Mouse (Mus musculus): ENCODE data around the gene Serp2. TPM values are rescaled to one million over a fixed set of nuclear protein-coding genes. Genes with fewer than 3 reads are reported as not detected.

The Serp2 gene
- polyA plus RNA-seq, 1 experiment from 2014 or later: 9.8 TPM

DNA sequence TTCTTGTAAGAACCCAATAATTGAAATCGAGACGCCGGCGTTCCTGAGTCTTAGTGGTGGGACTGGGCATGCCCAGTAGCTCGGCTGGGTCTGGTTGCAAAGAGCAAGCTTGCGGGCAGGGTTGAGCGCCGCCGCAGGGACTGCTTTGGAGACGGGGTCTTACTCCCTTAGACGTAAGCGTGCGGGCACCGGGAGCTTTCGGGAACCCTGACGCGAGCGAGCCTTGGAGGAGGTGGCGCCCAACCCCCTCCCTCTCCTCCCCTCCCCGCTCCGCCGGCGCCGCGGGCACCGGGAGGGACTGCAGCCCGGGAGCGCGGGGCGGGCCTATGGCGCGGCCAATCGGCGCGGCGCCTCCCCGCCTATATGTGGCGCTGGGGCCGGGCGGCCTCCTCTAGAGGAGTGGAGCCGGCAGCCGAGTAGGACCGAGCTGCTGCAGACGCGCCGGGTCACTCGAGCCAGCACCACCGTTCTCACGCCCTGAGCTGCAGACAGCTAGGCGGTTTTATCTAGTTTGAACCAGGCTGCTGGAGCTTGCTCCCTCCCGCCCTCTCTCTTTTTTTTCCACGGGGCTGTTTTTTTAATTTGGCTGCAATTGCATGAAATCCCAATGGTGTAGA lies 52.5 kb downstream of the Serp2 start:
- ATAC-seq (ENCODE audit: insufficient number of reproducible peaks, low FRiP score, low TSS enrichment, low read depth): peak; percentile 93
- H3K36me3 ChIP-seq: peaks cover 19% of the 10 kb centered on the region
- H3K4me3 ChIP-seq: peak overlapping the region; percentile 68
- no peaks in the 10 kb centered on the region for H3K9me3 ChIP-seq
- peaks cover 26% of the 10 kb centered on the region for H3K4me1 ChIP-seq
- H3K27me3 ChIP-seq: no peaks in the 10 kb centered on the region
- H3K9ac ChIP-seq: peak overlapping the region; percentile 89
- H3K4me2 ChIP-seq: peak overlapping the region; percentile 74
- under 1% methylated on average over 35 of the region's 52 CpGs for WGBS
- H3K27ac ChIP-seq: peak overlapping the region; percentile 99

DNA sequence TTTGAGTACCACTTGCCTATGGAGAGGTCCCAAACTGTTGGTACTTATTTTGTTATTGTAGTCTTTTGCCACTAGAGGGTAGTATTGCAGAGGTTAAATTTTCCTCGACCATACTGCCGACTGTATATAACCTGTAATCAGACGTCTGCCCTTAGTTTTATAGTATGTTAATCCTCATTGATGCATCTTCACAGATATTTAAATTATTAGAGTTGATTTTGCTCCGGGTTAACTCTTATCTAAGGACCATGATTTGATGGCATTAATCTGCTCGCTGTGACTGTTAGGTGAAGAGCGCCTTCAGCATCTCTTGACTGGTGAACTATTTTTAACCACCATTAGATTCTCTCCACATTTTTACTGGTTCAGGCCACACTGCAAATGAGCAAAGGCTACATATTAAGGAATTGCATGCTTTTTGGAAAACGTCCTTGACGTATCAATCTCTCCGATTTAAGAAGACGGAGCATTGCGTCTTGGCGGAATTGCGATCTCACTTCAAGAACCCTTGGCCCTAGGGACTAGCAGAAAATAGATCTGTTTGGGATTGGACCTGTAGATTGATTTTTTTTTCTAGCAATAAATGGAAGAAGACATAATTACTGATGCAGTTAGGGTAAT lies 53.3 kb downstream of the Serp2 start:
- Histone ChIP-seq H3K4me3 (peak overlapping the region; percentile 68), H3K27me3 (no peaks in the 10 kb centered on the region), H3K9me3 (no peaks in the 10 kb centered on the region), H3K36me3 (peaks cover 19% of the 10 kb centered on the region), H3K4me2 (peak overlapping the region; percentile 74), H3K4me1 (peaks cover 26% of the 10 kb centered on the region), H3K9ac (no peak overlapping the region), H3K27ac (peak overlapping the region; percentile 99)
- ATAC-seq (ENCODE audit: insufficient number of reproducible peaks, low FRiP score, low TSS enrichment, low read depth): no peak
- WGBS: 7% methylated on average over 13 of the region's 13 CpGs

DNA sequence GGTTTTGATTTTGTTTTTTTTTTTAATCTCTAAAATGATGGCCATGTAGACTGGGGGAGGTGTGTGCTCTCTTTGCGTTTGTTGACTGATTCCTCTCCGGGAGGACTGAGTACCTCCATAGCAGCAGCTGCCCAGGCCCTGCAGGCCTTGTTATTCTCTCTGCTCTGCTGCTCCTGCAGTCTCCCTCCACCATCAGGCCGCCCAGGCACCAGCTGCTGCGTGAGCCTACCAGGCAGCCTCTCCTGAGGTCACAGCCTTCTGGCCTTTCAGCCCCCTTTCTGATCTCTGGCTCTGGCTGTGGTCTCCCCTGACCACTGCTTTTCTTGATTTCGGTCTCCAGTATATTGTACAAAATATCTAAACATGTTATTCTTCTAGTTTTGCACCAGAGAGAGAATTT lies 56.7 kb downstream of the Serp2 start:
- Histone ChIP-seq H3K4me1 (peaks cover 13% of the 10 kb centered on the region), H3K36me3 (no peaks in the 10 kb centered on the region), H3K4me2 (no peak overlapping the region), H3K9ac (no peak overlapping the region), H3K27ac (no peak overlapping the region), H3K9me3 (no peaks in the 10 kb centered on the region), H3K4me3 (no peak overlapping the region), H3K27me3 (no peaks in the 10 kb centered on the region)
- WGBS: 43% methylated on average over 5 of the region's 5 CpGs
- no peak for ATAC-seq (ENCODE audit: insufficient number of reproducible peaks, low FRiP score, low TSS enrichment, low read depth)

GRCm38 (mm10) chr14:76499492-76499891 lies 57.2 kb downstream of the Serp2 start:
- Histone ChIP-seq H3K4me3 (no peak overlapping the region), H3K27me3 (no peaks in the 10 kb centered on the region), H3K9ac (no peak overlapping the region), H3K27ac (no peak overlapping the region), H3K36me3 (no peaks in the 10 kb centered on the region), H3K4me2 (no peak overlapping the region), H3K9me3 (no peaks in the 10 kb centered on the region), H3K4me1 (peaks cover 13% of the 10 kb centered on the region)
- no peak for ATAC-seq (ENCODE audit: insufficient number of reproducible peaks, low FRiP score, low TSS enrichment, low read depth)
- WGBS: 83% methylated on average over 6 of the region's 6 CpGs

DNA sequence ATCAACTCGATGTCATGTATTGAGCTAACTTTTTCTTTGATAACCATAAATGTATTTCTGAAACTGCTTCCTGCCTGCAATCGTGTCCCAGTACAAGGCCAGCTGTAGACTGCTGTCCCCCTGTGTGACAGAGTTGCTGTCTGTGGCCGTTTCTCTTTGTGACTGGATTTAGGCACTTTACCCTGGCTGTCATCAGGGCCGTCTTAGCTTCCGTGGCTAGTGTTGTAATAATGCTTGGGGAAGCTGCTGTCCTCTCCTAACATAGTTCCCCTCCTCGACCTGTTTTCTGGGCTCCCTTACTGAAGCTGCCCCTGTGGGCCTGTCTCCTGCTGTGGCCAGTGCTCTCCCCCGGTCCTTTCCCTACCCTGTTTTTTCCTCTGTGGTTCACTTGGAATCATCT lies 58.5 kb downstream of the Serp2 start:
- no peak for ATAC-seq (ENCODE audit: insufficient number of reproducible peaks, low FRiP score, low TSS enrichment, low read depth)
- Histone ChIP-seq H3K9me3 (no peaks in the 10 kb centered on the region), H3K4me3 (no peak overlapping the region), H3K4me1 (peaks cover 9% of the 10 kb centered on the region), H3K27ac (no peak overlapping the region), H3K36me3 (0 out of 2 replicates have a peak, but pooled peaks cover 4% of the 10 kb centered on the region), H3K27me3 (no peaks in the 10 kb centered on the region), H3K4me2 (no peak overlapping the region), H3K9ac (no peak overlapping the region)
- WGBS: 54% methylated on average over 7 of the region's 7 CpGs

DNA sequence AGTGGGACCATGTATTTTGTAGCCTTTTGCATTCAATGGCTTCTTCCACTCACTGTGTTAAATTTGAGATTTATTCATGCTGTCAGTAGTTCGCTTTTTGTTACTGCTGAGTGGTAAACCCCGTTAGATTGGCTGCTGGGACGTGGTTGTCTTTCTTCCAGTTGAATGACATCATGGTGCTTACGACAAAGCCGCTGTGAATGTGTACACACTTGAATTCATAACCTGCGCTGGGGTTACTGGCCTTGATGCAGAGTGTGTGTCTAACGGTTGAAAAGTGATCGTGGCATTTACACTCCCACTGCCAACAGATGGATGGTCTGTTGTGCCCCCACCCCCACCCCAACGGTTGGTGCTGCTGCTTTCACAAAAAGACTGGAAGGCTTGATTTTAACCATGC lies 59.5 kb downstream of the Serp2 start:
- H3K4me3 ChIP-seq: no peak overlapping the region
- H3K4me2 ChIP-seq: no peak overlapping the region
- WGBS: 71% methylated on average over 9 of the region's 9 CpGs
- no peaks in the 10 kb centered on the region for H3K27me3 ChIP-seq
- peaks cover 9% of the 10 kb centered on the region for H3K4me1 ChIP-seq
- H3K27ac ChIP-seq: no peak overlapping the region
- H3K9me3 ChIP-seq: no peaks in the 10 kb centered on the region
- ATAC-seq (ENCODE audit: insufficient number of reproducible peaks, low FRiP score, low TSS enrichment, low read depth): no peak
- H3K9ac ChIP-seq: no peak overlapping the region
- H3K36me3 ChIP-seq: 0 out of 2 replicates have a peak, but pooled peaks cover 4% of the 10 kb centered on the region

- Histone ChIP-seq H3K4me2 (no peak overlapping the region), H3K4me1 (peaks cover 7% of the 10 kb centered on the region), H3K36me3 (0 out of 2 replicates have a peak, but pooled peaks cover 4% of the 10 kb centered on the region), H3K27ac (no peak overlapping the region), H3K9me3 (no peaks in the 10 kb centered on the region), H3K27me3 (no peaks in the 10 kb centered on the region), H3K4me3 (no peak overlapping the region), H3K9ac (no peak overlapping the region)
- no peak for ATAC-seq (ENCODE audit: insufficient number of reproducible peaks, low FRiP score, low TSS enrichment, low read depth)
- 46% methylated on average over 5 of the region's 5 CpGs for WGBS
Measured at GRCm38 (mm10) chr14:76495022-76495421, 61.7 kb downstream of the Serp2 start.

GRCm38 (mm10) chr14:76489128-76489527 lies 67.6 kb downstream of the Serp2 start:
- ATAC-seq (ENCODE audit: insufficient number of reproducible peaks, low FRiP score, low TSS enrichment, low read depth): peak; percentile 89
- H3K27ac ChIP-seq: peak overlapping the region; percentile 73

DNA sequence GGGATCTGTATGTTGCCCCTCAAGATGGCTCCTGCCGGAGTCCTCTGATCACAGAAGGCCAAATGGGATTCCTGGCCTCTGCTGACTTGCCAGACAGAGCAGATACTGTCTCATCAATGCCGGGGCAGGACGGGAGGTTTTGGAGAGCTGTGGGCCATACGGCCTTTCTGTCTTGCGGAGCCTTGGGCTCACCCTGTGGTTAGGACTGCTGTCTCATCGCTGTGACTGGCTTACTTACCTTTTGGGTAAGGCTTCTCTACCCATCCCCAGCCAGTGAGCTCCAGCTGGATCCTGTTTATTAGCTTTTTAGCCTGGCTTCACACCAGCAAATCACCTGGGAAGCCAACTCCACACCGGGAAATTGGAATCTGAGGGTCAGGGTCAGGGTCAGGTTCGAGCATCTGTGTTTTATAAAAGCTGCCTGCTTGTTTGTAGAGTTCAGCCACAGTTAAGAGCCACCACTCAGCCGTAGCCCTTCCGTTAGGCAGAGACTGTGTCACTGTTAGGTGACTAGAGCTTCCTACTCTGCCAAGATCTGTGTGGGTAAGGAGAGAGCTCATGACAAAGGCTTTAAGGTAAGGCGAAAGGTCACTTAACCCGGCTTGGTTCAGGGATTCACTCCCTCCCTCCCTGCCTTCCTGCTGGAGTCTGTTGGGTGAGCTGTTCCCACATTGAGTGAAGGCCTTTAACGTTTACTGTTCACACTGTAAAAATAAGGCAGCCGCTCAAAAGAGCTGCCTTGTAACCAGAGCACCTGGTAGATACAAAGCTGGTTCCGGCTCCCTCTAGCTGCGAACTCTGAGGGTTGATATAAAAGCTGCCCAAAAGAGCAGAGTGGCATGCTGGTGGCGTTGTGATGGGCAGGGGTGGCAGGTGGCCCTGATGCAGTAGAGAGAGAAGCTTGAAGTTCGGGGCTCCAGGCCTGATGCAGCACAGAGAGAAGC lies 68.3 kb downstream of the Serp2 start:
- Histone ChIP-seq H3K27me3 (no peaks in the 10 kb centered on the region), H3K4me1 (peaks cover 24% of the 10 kb centered on the region), H3K4me3 (no peak overlapping the region), H3K4me2 (no peak overlapping the region), H3K36me3 (0 out of 2 replicates have a peak, but pooled peaks cover under 1% of the 10 kb centered on the region), H3K9me3 (no peaks in the 10 kb centered on the region), H3K27ac (peak overlapping the region; percentile 73), H3K9ac (no peak overlapping the region)
- WGBS: 36% methylated on average over 18 of the region's 18 CpGs
- no peak for ATAC-seq (ENCODE audit: insufficient number of reproducible peaks, low FRiP score, low TSS enrichment, low read depth)

More at GRCm38 (mm10) chr14:76489128-76489527, 67.6 kb downstream of the Serp2 start:
- H3K36me3 ChIP-seq: 0 out of 2 replicates have a peak, but pooled peaks cover 4% of the 10 kb centered on the region
- H3K27me3 ChIP-seq: no peaks in the 10 kb centered on the region
- peaks cover 24% of the 10 kb centered on the region for H3K4me1 ChIP-seq
- 46% methylated on average over 2 of the region's 2 CpGs for WGBS
- no peak overlapping the region for H3K4me3 ChIP-seq
- H3K9me3 ChIP-seq: no peaks in the 10 kb centered on the region
- no peak overlapping the region for H3K4me2 ChIP-seq
- H3K9ac ChIP-seq: no peak overlapping the region

DNA sequence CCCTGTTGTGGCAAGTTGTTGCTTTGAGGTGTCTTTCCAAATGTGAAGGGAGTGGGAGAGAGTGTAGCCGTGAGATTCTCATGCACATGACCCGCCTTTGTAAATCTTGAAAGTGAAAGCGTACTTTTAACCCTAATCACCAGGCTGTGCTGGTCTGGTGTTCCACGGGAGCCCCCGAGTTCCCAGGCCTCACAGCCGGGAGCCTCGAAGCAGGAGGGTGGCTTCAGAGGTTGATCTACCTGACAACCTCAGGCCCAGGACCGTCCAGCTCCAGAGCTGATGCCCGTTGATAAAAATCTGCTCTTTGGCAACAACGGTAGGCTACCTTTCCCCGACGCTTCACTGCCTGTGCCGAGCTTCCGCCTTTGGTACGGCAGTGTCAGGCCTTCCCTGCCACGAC lies 69.1 kb downstream of the Serp2 start:
- H3K9ac ChIP-seq: no peak overlapping the region
- no peaks in the 10 kb centered on the region for H3K9me3 ChIP-seq
- peaks cover 24% of the 10 kb centered on the region for H3K4me1 ChIP-seq
- H3K36me3 ChIP-seq: no peaks in the 10 kb centered on the region
- H3K27me3 ChIP-seq: no peaks in the 10 kb centered on the region
- H3K4me2 ChIP-seq: no peak overlapping the region
- no peak overlapping the region for H3K4me3 ChIP-seq
- 78% methylated on average over 16 of the region's 16 CpGs for WGBS
- H3K27ac ChIP-seq: peak overlapping the region; percentile 73
- ATAC-seq (ENCODE audit: insufficient number of reproducible peaks, low FRiP score, low TSS enrichment, low read depth): no peak

DNA sequence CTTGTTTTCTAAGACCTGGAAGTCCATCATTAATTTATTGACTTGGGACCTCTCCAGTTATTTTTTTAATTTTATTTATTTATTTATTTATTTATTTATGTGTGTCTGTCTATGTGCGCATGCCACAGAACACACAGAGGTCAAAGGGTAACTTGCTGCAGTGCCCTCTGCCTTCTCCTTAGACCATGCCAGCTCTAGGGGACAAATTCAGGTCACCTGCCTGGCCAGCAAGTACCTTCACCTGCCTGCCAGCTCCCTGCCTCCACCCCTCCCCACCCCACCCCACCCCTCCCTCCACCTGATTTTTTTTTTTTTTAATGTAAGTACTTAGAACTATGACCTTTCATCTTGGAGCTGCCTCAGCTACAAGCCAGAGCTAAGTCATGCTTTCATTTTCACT lies 73.0 kb downstream of the Serp2 start:
- WGBS: 93% methylated on average over 1 of the region's 1 CpGs
- Histone ChIP-seq H3K4me1 (peaks cover 19% of the 10 kb centered on the region), H3K4me2 (no peak overlapping the region), H3K9me3 (no peaks in the 10 kb centered on the region), H3K4me3 (no peak overlapping the region), H3K27ac (no peak overlapping the region), H3K9ac (no peak overlapping the region), H3K27me3 (no peaks in the 10 kb centered on the region), H3K36me3 (no peaks in the 10 kb centered on the region)
- no peak for ATAC-seq (ENCODE audit: insufficient number of reproducible peaks, low FRiP score, low TSS enrichment, low read depth)

All from limb, embryonic 15.5 days (tissue).